Mouse (Mus musculus) lung, adult 10 weeks (tissue): Measurements from ENCODE around the gene Gm10037. TPM values are rescaled to one million over a fixed set of nuclear protein-coding genes. Genes with fewer than 3 reads are reported as not detected.

Source experiments
- polyA plus RNA-seq: library from polyadenylated mRNA; stranded (reverse); fragments of 350-450 nt; fragmentation: Illumina TruSeq; extraction: RNeasy Lipid Tissue Mini Kit (QIAGEN cat#74804); gene quantifications from one replicate; pipeline ENCODE4 v1.2.3, GENCODE M21; 2014; ENCODE audit warnings: low read depth, low replicate concordance; ENCODE audit not compliant: insufficient read depth

The Gm10037 gene
- 2.6 TPM for polyA plus RNA-seq

GRCm38 (mm10) chr13:67830911-67831336 is at the start of gene Gm10037:
Gm10037 (plus strand) TSS chr13:67831106.

DNA sequence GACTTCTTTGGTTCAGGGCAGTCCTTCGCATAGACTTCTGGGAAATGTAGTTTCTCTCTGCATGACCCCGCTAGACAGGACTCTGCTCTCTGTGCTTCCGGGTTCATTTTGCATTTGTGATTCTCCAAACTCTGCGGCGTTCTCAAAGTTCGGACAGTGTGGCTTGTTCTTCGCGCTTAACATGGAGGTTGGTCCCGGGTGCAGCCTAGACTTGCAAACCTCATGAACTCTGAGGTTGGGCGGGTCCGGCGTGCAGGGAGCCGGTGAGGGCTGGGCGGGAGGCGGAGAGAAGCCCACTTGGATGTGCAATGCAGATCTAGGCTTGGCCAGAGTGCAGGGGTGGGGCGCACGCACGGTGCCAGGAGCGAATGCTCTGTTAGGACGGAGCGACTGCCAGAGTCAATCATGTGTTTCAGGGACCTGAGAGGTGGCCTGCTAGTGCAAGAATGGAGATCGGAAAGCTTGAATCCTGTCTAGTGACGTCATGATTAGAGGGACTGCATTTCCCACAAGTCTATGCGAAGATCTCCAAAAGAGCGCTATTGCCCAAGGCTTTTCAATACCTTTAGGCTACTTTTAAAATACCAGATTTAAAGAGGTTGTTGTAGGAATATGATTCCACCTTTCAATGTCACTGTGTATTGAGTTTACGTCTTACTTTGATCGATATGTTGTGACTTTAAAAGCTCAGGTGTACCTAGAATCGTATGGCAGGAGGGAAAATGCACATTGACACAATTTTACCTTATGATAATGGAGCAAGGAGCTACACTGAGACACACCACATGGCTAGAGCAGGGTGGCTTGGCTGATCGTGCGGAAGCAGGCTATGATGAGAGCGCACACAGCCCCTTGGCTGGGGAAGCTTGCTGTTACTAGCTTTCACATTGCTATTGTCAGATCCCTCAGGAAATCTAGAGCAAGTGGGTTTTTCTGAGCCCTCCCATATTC is 16.9 kb upstream of the Gm10037 start, which contains the start of gene Zfp273:
Gene Zfp273 (plus strand): TSS at position 31 of the 951 bp plus-strand sequence.

GRCm38 (mm10) chr13:67863026-67863425 is 32.1 kb downstream of the Gm10037 start, which contains the start of gene BC048507:
BC048507 (plus strand) TSS chr13:67863326.

Other genes starting within 250 kb of the Gm10037 start
- 3.4 TPM for gene Zfp729b, start 221.4 kb upstream of the Gm10037 start, polyA plus RNA-seq
- not detected for gene Gm49345, start 193.3 kb upstream of the Gm10037 start, polyA plus RNA-seq
- gene Zfp729a, start 193.3 kb upstream of the Gm10037 start, polyA plus RNA-seq, result 6.4 TPM
- gene Zfp738, start 144.0 kb upstream of the Gm10037 start, polyA plus RNA-seq, result 3.3 TPM
- gene Zfp65, start 101.9 kb upstream of the Gm10037 start, polyA plus RNA-seq, result 3.7 TPM
- gene Zfp85, start 75.9 kb upstream of the Gm10037 start, polyA plus RNA-seq, result 3.4 TPM
- 1.5 TPM for gene Zfp493, start 51.4 kb upstream of the Gm10037 start, polyA plus RNA-seq
- 2.9 TPM for gene Zfp273, start 17.4 kb upstream of the Gm10037 start, polyA plus RNA-seq
- not detected for gene BC048507, start 32.2 kb downstream of the Gm10037 start, polyA plus RNA-seq